Mouse (Mus musculus): ENCODE results near the gene Ang2.

Gene Ang2

GRCm38 (mm10) chr14:51150206-51150831 lies 48.6 kb downstream of the Ang2 start:
- no peak for DNase-seq (ENCODE audit: low read depth, low spot score)

DNA sequence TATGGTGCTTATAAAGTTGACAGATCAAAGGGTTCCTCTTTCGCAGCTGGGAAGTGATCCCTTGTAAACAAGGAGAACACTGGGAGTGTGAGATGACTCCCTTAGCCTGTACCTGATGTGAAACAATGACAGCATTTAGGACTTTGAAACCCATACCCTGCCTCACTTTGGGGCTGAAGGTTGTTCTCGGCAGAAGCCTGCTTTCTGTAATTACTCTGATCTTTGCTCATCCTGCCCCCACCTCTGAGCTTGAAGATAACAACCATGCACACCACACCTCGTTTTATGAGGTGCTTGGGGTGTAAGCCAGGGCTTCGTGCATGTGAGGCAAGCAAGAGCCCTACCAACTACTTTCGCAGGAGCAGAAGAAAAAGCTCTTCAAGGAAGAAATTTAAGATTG lies 49.8 kb downstream of the Ang2 start:
- DNase-seq (ENCODE audit: low read depth, low spot score), result no peak

GRCm38 (mm10) chr14:51148006-51148405 lies 50.9 kb downstream of the Ang2 start:
- DNase-seq (ENCODE audit: low read depth, low spot score), result no peak

GRCm38 (mm10) chr14:51146685-51147084 lies 52.3 kb downstream of the Ang2 start, which contains the start of gene Rnase1:
Rnase1 (minus strand) TSS chr14:51146785.
- no peak for DNase-seq (ENCODE audit: low read depth, low spot score)

DNA sequence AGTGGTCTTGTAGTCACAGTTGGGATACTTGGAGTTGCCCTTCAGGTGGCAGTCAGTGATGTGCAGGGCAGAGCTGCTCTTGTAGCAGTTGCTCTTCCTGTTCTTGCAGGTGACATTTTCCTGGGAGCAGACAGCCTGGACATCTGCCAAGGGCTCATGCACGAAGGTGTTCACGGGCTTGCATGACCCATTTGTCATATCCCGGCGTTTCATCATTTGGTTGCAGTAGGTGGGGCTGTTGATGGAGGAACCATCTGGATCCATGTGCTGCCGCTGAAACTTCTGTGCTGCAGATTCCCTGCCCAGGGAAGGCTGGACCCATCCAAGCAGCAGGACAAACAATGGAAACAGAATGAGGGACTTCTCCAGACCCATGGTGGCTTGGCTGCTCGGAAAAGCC lies 53.4 kb downstream of the Ang2 start:
- no peak for DNase-seq (ENCODE audit: low read depth, low spot score)
